Mouse (Mus musculus) hindbrain, embryonic 11.5 days (tissue): Measurements from ENCODE around the gene Tbxas1. TPM values are rescaled to one million over a fixed set of nuclear protein-coding genes. Genes with fewer than 3 reads are reported as not detected.
A peak's percentile ranks its signal among the peaks of the same experiment; 100 is the strongest.

ENCODE experiments used
- ATAC-seq: fragments of 200-750 bp; cut with Nextera tagmentation; 2 replicates; pipeline ENCODE4 v1.8.0; 2017; ENCODE audit warnings: mild to moderate bottlenecking, moderate TSS enrichment, moderate library complexity; ENCODE audit not compliant: low FRiP score
- DNase-seq: peaks from one replicate; pipeline ENCODE4 v3.0.0-alpha.2; 2015; ENCODE audit warnings: low spot score
- H3K27ac ChIP-seq: fragments of 300-500 bp; sonication (generic); 2 replicates; pipeline ENCODE4 v1.5.1; 2014; ENCODE audit warnings: mild to moderate bottlenecking, low read depth, low read length
- H3K27me3 ChIP-seq: fragments of 300-500 bp; sonication (generic); 2 replicates; pipeline ENCODE4 v1.6.1; 2014; ENCODE audit warnings: mild to moderate bottlenecking, low read length, moderate library complexity, mixed read lengths; ENCODE audit not compliant: control insufficient read depth, insufficient read depth
- H3K36me3 ChIP-seq: fragments of 300-500 bp; sonication (generic); 2 replicates; pipeline ENCODE4 v1.6.1; 2014; ENCODE audit warnings: mild to moderate bottlenecking, low read length, moderate library complexity, mixed read lengths; ENCODE audit not compliant: control insufficient read depth, insufficient read depth
- H3K4me1 ChIP-seq: fragments of 300-500 bp; sonication (generic); replicated peaks from 2 replicates; pipeline ENCODE4 v1.6.1; 2014; ENCODE audit warnings: low read length, mixed read lengths; ENCODE audit not compliant: control insufficient read depth, insufficient read depth
- H3K4me2 ChIP-seq: fragments of 300-500 bp; sonication (generic); replicated peaks from 2 replicates; pipeline ENCODE4 v1.6.1; 2014; ENCODE audit warnings: mild to moderate bottlenecking, low read depth, low read length
- H3K4me3 ChIP-seq: fragments of 300-500 bp; sonication (generic); 2 replicates; pipeline ENCODE4 v1.5.1; 2014; ENCODE audit warnings: low read depth, low read length
- H3K9ac ChIP-seq: fragments of 300-500 bp; sonication (generic); 2 replicates; pipeline ENCODE4 v1.6.1; 2014; ENCODE audit warnings: low read depth, low read length
- H3K9me3 ChIP-seq: fragments of 300-500 bp; sonication (generic); 2 replicates; pipeline ENCODE4 v1.6.1; 2016; ENCODE audit warnings: low read length; ENCODE audit not compliant: control insufficient read depth
- WGBS: fragments of 180-500 bp; shearing (Covaris S2); extraction: QIAGEN DNeasy Blood & Tissue Kit; methylation state at CpG from one replicate; pipeline ENCODE4 v1.1.7; 2014; 5-methylcytosine and 5-hydroxymethylcytosine counted together
- polyA plus RNA-seq: library from polyadenylated mRNA; unstranded; fragments of >200 nt; fragmentation: Nextera tagmentation; extraction: Ambion mirVana; gene quantifications from 2 replicates; pipeline ENCODE4 v1.2.1, GENCODE M21; 2014

Tbxas1 gene
- polyA plus RNA-seq, 1 experiment from 2014 or later, result 0.69 TPM

DNA sequence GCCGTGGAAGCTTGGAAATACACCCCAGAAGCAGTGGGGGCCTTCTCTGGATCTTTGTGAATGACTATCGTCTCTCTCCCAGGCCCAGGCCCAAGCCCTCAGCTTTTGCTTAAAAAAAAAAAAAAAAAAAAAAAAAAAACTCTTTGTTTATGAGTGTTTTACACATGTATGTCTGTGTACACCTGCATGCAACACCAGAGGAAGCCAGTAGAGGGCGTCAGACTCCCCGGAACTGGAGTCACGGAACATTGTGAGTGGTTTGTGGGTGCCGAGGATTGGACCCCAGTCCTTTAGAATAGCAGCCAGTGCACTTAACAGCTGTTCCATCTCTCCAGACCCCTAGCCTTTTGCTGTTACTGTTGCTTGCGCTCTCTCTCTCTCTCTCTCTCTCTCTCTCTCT, 50.5 kb downstream of the Tbxas1 start:
- H3K4me1 ChIP-seq, result no peaks in the 10 kb centered on the region
- H3K27ac ChIP-seq, result no peak overlapping the region
- no peaks in the 10 kb centered on the region for H3K9me3 ChIP-seq
- ATAC-seq (no peak), DNase-seq (peak; percentile 50)
- no peak overlapping the region for H3K9ac ChIP-seq
- H3K4me2 ChIP-seq, result 0 out of 2 replicates have a peak overlapping the region, but pooled peaks have one; percentile 18
- 64% methylated on average over 7 of the region's 7 CpGs for WGBS
- H3K4me3 ChIP-seq, result peak overlapping the region; percentile 18
- H3K27me3 ChIP-seq, result no peaks in the 10 kb centered on the region
- no peaks in the 10 kb centered on the region for H3K36me3 ChIP-seq

DNA sequence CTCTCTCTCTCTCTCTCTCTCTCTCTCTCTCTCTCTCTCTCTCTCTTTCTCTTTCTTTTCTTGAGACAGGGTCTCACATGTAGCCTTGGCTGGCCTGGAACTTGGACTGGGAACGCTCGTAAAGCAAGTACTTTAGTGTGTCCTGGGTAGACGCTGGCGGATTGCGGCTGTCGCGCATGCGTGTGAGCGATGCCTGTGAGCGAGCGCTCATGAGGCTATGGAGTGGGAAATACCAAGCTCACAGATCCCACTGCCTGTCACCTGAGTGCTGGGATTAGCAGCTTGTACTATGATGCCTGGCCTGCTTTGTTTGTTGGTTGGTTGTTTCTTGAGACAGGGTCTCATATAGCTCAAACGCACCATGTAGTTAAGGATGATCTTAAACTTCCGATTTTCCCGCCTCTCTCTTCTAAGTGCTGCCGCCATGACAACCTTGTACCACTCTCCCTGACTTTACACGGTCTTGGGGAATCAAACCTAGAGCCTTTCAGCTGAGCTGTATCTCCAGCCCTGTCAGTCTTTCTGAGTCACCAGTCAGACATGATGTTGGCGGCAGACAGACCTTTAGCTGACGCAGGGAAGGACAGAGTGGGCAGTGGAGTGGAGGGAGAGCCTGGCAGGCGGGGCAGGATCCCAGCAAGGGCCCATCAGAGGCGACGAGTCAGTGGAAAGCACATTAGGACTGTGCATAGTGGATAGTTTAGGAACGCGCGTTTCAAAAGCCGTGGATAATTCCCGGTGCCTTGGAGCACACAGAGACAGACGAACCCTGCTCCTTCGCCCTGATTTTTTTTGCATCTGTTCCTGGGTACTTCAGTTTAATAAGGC, 51.1 kb downstream of the Tbxas1 start:
- Histone ChIP-seq H3K4me3 (peak overlapping the region; percentile 18), H3K9me3 (no peaks in the 10 kb centered on the region)

DNA sequence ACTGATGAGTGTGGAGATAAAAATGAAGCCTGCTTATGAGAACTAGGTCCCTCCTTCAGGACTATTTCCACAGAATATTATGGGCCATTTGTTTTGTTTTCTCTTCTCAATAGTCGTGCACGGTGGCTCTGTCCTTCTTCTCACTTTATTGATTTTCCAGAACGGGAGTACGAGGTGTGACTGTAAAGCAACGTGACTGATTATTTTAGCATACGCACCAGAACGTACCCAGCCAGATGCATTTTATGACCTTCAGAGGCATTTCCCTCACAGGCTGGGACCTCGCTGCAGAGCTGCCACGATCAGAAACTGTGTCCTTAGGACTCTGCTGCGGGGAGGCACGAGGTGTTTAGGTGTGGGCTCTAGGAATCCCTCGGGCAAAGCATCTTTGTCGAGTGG, 51.8 kb downstream of the Tbxas1 start:
- Histone ChIP-seq H3K27ac (0 out of 2 replicates have a peak overlapping the region, but pooled peaks have one; percentile 13), H3K27me3 (no peaks in the 10 kb centered on the region), H3K36me3 (no peaks in the 10 kb centered on the region), H3K4me2 (0 out of 2 replicates have a peak overlapping the region, but pooled peaks have one; percentile 18), H3K9me3 (no peaks in the 10 kb centered on the region), H3K4me1 (no peaks in the 10 kb centered on the region), H3K9ac (no peak overlapping the region), H3K4me3 (no peak overlapping the region)
- DNase-seq (no peak), ATAC-seq (no peak)
- 70% methylated on average over 13 of the region's 13 CpGs for WGBS

More for the DNA sequence above, 51.1 kb downstream of the Tbxas1 start:
- peak overlapping the region; percentile 18; the same call in 1 of the 2 replicates for H3K4me2 ChIP-seq
- no peaks in the 10 kb centered on the region for H3K36me3 ChIP-seq
- DNase-seq (peak; percentile 54), ATAC-seq (0 out of 2 replicates have a peak, but pooled peaks have one; percentile 45)
- H3K9ac ChIP-seq, result 0 out of 2 replicates have a peak overlapping the region, but pooled peaks have one; percentile 16
- WGBS, result 57% methylated on average over 28 of the region's 28 CpGs
- no peaks in the 10 kb centered on the region for H3K4me1 ChIP-seq
- H3K27ac ChIP-seq, result peak overlapping the region; percentile 13; the same call in 1 of the 2 replicates
- no peaks in the 10 kb centered on the region for H3K27me3 ChIP-seq

DNA sequence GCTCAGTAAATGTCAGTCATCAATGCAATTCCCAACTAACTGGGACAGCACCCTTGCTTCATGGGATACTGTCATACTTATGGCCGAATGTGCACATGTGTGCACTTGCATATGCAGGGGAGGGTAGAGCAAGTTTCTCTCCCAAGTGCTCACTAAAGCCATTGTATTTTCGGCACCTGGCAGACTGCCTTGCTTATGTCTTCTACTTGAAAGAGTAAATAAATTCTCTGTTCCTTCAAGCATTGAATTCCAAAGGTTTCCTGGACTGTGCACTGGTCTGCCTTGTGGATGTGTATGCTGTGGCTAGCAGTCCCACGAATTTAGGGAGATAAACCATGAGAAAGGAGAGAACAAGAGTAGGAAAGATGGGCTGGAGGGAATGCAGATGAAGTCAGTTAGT, 53.3 kb downstream of the Tbxas1 start:
- Histone ChIP-seq H3K9ac (no peak overlapping the region), H3K27me3 (no peaks in the 10 kb centered on the region), H3K9me3 (no peaks in the 10 kb centered on the region), H3K36me3 (no peaks in the 10 kb centered on the region), H3K4me2 (no peak overlapping the region), H3K4me1 (no peaks in the 10 kb centered on the region), H3K4me3 (no peak overlapping the region), H3K27ac (no peak overlapping the region)
- DNase-seq, result no peak
- ATAC-seq, result no peak
- WGBS, result 84% methylated on average over 3 of the region's 3 CpGs

DNA sequence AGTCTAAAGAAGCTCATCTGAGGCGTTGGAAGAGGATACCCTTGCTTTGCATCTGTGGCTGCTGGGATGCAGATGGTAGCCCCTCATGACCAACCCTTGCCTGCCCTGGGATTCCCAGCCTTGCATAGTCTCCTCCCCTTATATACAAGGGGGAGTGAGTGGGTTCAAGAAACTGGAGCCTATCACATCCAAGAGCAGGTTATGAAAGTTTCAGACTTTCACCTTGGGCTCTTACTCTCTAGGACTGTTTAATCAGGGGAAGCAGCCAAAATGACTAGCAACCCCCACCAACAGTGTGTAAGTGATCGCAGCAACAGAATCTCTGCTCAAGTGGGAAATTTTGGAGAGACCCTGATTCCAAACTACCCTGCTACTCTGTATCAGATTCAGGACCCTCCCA, 60.8 kb downstream of the Tbxas1 start:
- no peak for DNase-seq

DNA sequence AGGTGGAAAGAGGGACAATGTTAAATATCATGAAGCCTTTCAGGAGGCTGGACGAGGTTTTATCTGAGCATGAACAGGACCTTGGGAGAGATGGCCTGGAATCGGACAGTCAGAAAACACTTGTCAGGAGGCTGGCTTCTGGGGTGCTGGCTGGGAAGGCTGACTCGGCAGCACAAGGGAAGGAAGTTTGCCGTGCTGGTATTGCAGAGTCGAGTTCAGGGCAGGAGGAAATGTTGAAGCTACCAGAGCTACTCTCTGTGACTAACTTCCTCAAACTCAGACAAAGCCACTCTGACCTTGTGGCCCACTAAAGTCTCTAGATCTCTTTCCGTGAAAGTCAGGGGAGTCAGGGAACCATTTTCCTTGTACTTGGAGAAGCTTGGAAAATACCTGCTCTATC, 63.2 kb downstream of the Tbxas1 start:
- Histone ChIP-seq H3K4me2 (no peak overlapping the region), H3K4me3 (no peak overlapping the region), H3K4me1 (no peaks in the 10 kb centered on the region), H3K36me3 (no peaks in the 10 kb centered on the region), H3K9me3 (no peaks in the 10 kb centered on the region), H3K9ac (no peak overlapping the region), H3K27ac (no peak overlapping the region), H3K27me3 (no peaks in the 10 kb centered on the region)
- ATAC-seq, result no peak
- 69% methylated on average over 6 of the region's 6 CpGs for WGBS
- DNase-seq, result no peak

More for the DNA sequence above, 60.8 kb downstream of the Tbxas1 start:
- WGBS, result 81% methylated on average over 2 of the region's 2 CpGs
- no peak for ATAC-seq
- Histone ChIP-seq H3K4me2 (no peak overlapping the region), H3K4me3 (no peak overlapping the region), H3K36me3 (no peaks in the 10 kb centered on the region), H3K9ac (no peak overlapping the region), H3K9me3 (no peaks in the 10 kb centered on the region), H3K27ac (no peak overlapping the region), H3K27me3 (no peaks in the 10 kb centered on the region), H3K4me1 (no peaks in the 10 kb centered on the region)

DNA sequence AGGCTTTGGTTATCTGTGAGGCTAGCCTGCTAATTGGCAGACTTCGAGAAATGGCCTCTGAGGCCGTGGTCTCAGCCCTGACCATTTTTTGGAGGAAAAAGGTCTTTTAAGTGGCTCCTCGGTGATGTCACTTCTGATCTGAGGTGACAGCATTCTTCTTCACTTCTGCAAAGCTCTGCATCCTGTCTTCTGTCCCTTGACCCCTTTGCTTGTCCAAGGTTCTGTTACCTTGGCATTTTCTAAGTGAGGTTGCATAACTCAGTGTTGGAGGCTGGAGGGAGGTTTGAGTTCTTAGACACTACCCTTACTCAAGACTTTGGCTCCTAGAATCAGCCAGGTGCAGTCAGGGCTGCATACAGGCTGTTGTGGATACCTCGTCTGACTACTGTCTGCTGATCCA, 63.9 kb downstream of the Tbxas1 start:
- Histone ChIP-seq H3K36me3 (no peaks in the 10 kb centered on the region), H3K9ac (no peak overlapping the region)

DNA sequence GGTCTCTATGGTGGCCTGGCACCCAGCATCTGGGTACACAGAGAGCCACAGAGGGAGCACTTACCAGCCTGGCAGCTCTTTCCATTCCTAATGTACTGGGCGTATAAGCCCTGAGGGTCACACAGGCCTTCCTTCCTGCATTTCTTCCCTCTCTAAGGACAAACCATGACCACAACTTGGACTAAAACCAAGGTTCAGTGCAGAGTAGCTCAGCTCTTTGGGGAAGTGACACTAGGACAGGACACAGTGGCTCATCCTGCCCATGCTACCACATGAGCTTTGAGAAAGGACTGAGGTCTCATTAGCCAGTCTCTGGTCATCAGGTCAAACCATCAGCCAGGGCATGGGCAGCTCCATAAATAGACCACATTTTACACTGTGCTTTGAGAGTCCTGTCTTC, 65.8 kb downstream of the Tbxas1 start:
- Histone ChIP-seq H3K9ac (no peak overlapping the region), H3K36me3 (no peaks in the 10 kb centered on the region), H3K4me3 (no peak overlapping the region), H3K4me2 (no peak overlapping the region), H3K27ac (no peak overlapping the region), H3K27me3 (no peaks in the 10 kb centered on the region), H3K9me3 (no peaks in the 10 kb centered on the region), H3K4me1 (no peaks in the 10 kb centered on the region)
- 97% methylated on average over 1 of the region's 1 CpGs for WGBS
- DNase-seq, result no peak
- no peak for ATAC-seq

More for the DNA sequence above, 63.9 kb downstream of the Tbxas1 start:
- Histone ChIP-seq H3K4me3 (no peak overlapping the region), H3K9me3 (no peaks in the 10 kb centered on the region), H3K27me3 (no peaks in the 10 kb centered on the region), H3K27ac (no peak overlapping the region), H3K4me2 (no peak overlapping the region), H3K4me1 (no peaks in the 10 kb centered on the region)
- no peak for ATAC-seq
- DNase-seq, result no peak
- WGBS, result 68% methylated on average over 4 of the region's 4 CpGs

DNA sequence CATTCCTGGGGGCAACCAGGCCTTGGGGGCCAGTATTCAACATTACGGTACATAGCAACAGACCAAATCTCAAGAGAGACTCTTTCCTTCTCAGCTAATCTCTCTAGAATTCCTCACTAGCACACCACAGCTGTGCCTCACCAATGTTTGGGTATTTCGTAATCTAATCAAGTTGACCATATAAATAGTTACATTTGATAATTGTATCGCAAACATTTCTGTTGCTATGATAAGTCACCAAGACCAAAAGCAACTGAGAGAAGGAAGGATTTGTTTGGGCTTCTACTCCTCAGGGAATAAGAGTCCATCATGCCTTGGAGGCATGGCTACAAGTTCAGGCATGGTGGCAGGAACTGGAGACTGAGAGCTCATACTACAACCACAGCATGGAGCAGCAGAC, 67.6 kb downstream of the Tbxas1 start:
- ATAC-seq (no peak), DNase-seq (no peak)
- H3K9ac ChIP-seq, result no peak overlapping the region
- H3K27me3 ChIP-seq, result no peaks in the 10 kb centered on the region
- no peaks in the 10 kb centered on the region for H3K4me1 ChIP-seq
- WGBS, result 100% methylated on average over 3 of the region's 3 CpGs
- H3K4me2 ChIP-seq, result no peak overlapping the region
- H3K27ac ChIP-seq, result no peak overlapping the region
- H3K9me3 ChIP-seq, result no peaks in the 10 kb centered on the region
- H3K36me3 ChIP-seq, result no peaks in the 10 kb centered on the region
- H3K4me3 ChIP-seq, result no peak overlapping the region
